Mouse (Mus musculus) adrenal gland, adult 2 months (tissue): ENCODE data around the gene Cops7b. TPM values are rescaled to one million over a fixed set of nuclear protein-coding genes. Genes with fewer than 3 reads are reported as not detected.

Source experiments
- DNase-seq: peaks from one replicate; pipeline ENCODE4 v3.0.0; 2021
- polyA plus RNA-seq: library from polyadenylated mRNA; depleted of rRNA; stranded (reverse); fragments of >200 nt; gene quantifications from 2 replicates; pipeline ENCODE4 v1.2.3, GENCODE M21; 2012
- total RNA-seq, 2 experiments: library from RNA; stranded (reverse); gene quantifications; 2 replicates each; pipeline ENCODE4 v1.2.3; 2021

Cops7b gene
- total and polyA plus RNA-seq, 3 experiments: 9.8 to 18.0 (median 10.2) TPM

DNA sequence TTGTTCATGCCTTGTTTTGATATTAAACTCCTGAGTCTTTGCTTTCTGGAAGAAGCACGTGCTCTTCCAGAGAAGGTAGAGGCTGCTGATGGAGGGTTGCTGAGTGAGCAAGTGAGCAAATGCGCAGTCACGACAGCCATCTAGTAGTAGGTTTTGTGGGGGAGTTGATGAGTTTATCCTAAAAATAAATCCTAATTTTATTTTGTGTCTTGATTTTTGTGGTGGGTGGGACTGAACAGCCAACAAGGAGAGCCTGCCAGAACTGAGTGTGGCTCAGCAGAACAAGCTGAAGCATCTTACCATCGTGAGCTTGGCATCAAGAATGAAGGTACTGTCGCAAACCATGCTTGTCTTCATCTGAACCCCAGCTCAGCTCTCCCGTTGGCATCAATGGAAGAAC is 13.8 kb downstream of the Cops7b start:
- no peak for DNase-seq

DNA sequence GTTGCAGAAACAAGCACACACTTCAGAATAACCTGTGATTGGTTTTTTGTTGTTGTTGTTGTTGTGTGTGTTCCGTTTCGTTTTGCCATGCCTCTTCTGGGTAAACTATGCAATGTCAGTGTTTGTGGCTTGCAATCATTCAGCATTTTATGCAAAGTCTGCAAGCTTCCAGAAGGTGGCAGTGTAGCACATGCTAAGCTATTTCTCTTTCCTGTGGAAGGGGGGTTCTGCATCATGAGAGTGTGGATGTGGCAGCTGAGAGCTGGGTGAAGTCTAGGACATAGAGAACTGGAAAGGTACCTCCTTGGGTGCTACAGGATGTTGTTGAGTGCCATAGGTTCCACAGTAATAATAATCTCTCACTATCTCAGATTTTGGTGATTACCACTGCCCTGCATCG is 15.8 kb downstream of the Cops7b start:
- DNase-seq: no peak

DNA sequence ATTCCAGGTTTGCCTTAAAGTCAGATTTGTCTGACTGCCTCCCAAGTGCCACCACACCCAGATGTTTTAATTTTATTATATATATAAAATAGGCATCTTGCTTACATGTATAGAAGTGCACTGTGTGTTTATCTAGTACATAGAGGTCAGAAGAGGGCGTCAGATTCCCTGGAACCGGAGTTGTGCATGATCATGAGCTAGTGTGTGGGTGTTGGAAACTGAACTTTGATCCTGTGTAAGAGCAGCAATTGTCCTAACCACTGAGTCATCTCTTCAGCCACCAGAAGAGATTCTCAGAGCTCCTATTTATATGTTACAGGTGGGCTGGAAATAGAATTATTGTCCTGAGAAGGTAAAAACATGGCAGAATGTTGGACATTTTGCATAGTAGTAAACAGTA is 17.4 kb downstream of the Cops7b start:
- DNase-seq: no peak

DNA sequence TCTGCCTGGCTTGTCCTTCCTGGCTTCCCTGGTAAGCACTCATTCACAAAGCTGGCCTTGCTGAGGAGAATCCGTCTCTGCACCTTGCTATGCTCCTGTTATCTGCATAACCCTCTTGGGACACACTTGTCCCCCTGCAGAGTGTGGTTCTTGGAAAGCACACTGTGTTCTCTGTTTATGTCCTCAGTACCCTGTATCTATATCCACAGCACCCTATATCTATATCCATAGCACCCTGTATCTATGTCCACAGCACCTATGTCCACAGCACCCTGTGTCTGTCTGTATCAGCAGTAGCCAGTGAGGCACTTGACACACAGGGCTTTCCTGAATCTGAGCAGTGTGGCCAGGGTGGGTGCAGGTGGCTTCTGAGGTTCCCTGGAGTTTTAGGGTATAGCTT is 28.2 kb downstream of the Cops7b start:
- DNase-seq: no peak

DNA sequence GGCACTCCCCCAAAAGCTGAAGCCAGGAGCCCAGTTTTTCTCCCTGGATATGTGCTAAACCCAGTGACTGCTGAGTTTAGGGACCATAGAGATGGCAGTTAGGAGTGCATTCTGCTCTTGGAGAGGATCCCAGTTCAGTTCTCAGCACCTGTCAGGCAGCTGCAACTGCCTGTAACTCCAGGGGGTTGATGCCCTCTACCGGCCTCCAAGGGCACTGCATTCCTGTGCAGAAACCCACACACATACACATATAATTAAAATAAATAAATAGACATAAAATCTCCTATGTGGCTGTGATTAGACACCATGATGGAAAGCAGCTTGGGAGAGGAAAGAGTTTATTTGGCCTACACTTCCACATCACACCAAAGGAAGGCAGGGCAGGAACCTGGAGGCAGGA is 29.4 kb downstream of the Cops7b start:
- no peak for DNase-seq

DNA sequence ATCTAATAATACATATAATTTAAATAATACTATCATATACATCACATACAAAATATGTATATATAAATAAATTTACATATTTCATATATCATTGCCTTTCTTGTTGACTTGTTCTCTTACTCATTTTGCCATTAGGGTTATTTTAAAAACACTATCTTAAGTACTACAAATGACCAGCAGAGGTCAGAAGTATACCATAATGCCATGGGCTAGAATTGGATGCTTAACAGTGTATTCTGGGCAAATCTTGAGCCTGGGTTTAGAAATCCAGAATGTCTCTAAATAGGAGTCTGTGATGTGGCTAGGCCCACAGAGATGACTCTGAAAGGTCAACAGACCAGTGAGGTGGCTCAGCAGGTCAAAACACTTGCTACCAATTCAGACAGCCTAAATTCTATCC is 31.6 kb downstream of the Cops7b start:
- DNase-seq: no peak

DNA sequence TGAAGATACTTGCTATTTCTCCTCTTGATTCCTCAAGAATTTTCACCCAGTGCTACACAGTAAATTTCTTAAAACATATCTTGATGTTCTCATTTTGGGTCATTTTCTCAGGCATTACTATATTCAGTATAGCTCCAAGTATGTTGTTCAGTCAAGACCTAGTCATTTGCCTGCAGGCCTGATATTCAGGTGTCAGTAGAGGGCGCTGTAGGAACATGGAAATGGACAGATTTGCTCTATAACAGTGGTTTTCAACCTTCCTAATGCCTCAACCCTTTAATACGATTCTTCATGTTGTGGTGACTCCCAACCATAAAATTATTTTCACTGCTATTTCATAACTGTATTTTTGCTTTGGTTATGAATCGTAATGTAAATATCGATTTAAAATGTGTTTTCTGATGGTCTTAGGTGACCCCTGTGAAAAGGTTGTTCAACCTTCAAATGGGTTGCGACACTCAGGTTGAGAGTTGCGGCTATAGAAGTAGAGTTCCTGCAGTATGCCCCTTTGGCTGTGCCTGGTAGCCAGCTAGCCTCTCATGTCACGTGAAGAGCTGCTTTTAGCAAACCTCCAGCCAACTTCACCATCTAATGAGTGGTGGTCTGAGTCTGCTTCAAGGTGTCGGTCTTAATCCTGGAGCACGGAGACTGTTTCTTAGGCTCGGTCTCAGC is 35.9 kb downstream of the Cops7b start:
- DNase-seq: peak; percentile 78

DNA sequence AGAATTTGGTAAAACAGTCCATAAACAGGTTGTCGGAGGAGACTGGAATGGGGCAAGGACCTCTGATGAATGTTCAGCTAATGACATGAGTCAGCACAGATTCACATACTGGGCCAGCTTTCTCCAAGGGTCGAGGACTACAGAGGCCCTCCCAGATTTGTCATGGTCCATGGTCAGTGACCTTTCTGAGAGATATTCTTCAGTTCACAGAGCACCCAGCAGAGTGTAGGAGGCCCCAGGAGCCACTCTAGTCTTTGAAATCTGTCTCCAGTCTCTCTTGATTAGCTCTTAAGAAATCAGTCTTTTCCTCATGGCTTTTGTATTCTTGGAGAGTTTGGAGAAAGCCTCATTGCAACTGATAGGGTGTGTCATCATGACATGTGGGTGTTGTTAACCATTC is 39.6 kb downstream of the Cops7b start:
- DNase-seq: peak; percentile 74

DNA sequence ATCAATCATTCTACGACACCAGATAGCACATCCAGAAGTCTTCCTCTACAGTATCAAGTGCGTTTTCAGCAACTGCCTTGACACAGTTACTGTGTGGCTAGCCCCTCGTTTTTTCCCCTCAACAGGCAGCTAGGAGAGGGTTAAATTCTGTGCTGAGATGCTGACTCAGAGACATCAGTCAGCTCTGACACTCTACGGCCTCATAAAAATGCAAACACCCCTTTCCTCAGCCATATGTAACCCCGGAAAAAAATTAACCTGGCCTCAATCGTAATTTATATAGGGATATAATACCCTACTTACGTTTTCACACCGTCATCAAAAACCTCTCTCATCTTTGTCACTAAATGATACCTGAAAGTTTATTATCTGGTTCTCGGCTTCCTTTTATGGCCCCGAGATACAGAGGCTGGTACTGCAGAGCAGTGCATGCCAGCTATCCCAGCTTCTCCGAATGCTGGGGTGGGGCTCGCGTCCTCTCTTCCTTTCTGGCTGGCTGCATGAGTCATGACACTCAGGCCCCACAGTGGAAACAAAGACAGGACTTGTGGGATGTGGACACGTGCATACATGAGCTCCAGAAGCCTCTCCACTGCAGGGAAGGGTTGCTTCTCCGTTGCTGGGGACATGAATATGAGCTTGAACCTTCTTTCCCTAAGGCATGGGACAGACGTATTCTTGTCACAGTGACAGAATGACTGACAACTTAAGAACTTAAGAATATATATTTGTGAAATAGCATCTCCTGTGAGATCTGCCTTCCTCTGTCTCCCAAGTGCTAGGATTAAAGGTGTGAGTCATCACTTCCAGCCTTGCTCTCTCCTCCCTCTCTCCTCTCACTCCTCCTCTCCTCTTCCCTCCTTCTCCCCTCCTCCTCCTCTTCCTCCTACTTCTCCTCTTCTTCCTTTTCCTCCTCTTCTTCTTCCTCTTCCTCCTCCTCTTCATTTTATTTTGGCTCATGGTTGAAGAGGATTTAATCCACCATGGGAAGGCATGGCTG is 40.6 kb downstream of the Cops7b start:
- peak; percentile 50 for DNase-seq

DNA sequence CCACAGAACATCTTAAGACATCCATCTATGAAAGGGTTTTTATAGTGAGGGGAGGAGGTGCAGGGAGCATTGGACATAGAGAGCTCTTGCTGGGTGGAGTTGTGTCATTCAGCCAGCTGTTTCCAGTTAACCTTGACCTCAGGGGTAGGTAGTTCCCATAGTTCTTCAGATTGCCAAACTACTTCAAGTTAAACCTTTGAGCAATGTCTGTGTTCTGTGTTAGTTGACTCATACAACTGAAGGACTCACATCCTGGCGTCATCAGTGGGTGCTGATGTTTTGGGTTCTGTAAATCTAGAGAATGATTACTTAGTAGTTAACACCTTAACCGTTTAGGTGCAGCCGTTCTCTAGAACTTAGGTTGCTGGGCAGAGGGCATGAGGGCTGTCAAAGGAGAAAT is 45.6 kb downstream of the Cops7b start:
- peak; percentile 70 for DNase-seq

DNA sequence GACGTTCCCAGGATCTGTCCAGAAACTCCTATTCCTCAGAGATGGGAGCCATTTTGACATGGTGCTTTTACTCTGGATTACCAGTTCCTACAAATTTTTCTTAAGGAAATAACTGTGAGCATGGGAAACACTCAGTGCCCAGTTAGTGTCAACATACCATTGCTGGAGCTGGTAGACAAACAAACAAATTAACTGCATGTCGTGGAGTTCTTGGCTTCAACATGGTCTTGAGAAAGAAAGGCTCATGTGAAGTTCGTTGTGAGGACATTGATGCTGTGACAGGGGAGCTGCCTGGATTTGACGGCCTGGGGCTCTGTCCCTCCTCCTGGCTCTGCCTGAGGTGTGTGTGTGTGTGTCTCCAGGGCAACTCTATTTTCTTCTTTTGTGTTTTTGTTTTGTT is 47.2 kb downstream of the Cops7b start:
- no peak for DNase-seq

DNA sequence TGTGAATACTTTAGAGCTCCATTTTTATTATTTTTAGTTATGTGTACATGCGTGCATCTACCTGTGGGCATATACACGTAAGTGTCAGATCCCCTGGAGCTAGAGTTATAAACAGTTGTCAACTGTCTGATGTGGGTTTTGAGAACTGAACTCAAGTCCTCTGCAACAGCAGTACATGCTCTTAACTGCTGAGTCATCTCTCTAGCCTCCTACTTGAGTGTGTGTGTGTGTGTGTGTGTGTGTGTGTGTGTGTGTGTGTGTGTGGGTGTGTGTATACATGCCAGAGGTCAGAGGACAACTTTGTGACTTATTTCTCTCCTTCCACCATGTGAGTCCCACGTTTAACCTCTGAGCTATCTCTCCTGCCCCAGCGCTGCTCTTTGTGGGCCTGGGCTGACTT is 47.8 kb downstream of the Cops7b start:
- no peak for DNase-seq

DNA sequence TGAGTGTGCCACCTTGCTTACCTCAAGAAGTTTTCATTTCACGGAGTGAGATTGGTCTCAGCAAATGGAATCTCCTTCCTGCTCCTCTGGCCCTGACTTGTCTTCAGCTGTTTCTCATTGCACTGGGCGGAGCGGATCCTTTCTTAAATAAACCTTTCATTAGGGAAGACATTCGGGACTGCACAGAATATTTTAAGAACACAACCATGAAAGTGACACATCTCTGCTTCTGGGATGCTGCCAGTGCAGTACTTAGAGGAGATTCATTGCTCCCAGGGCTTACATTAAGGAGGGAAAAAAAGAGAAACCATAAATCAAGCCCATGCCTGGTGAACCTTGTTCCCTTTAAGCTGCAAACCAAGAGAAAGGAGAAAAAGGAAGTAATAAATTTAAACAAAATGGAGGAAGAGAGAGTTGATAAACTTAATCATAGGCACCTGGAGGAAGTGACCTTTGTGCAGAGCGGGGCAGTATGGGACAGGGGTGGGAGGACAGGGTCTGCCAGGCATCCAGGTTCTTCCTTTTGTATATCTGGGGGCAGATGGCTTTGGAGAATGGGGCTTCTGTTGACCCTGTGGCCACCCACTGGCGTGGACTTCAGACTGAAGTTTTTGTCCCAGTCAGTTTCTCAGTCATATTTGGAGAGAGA is 50.2 kb downstream of the Cops7b start:
- DNase-seq: no peak

DNA sequence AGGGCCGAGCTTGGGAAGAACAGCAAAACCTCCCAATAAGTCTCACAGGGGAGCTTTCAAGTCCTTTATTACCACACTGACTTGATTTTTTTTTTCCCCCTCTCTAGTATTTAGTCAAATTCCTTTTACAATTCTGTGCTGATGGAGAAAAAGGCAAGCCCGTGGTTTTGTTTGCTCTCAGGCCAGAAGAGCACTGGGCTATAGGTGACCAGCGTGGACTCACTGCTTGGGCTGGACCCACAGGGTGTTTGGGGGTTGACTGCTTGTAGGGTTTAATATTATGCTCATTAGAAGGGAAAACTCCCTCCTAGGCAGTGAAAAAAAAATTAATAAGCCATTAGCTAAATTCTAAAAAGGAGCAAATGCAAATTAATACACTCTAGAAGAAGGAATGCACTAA is 50.7 kb downstream of the Cops7b start:
- no peak for DNase-seq

DNA sequence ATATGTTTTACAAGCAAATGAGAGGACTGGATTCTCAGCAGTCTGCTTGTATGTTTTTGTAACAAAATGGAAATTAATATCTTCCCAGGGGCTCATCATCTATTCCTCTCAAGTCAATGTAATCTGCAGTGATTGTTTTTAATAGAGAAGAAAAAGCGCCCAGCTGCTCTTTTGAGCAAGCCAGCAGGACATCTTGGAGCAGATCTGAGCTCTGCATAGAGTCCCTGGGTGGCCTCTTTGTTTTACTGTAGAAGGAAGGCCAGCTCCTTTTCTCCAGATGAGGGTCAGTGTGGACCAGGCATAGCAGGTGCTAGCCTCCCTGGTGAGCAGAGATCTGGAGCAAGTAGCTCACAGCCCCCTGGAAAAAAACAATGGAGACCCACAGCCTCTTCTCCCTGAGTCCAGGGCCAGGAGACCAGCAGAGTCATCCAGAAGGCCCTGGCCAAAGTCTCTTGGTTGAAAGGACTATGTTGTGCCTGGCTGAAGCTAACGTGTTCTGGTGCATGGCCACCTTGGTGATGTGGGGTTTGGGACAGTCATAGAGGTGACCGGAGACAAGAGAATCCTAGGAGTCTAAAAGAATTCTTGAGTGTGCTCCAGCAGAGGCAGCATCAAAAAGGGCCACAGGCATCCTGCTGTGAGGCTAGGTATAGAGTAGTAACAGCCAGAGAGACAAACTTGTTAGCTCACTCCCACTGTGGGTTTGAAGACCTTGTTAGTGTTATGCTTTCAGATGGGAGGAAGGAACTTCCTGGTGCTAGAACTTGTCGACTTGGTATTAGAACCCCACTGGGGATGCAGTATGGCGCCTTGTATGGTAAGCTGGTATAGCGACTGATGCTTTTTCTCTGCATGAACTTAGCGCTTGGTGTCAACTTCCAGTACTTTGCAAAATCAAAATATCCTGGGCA is 51.4 kb downstream of the Cops7b start:
- DNase-seq: no peak

DNA sequence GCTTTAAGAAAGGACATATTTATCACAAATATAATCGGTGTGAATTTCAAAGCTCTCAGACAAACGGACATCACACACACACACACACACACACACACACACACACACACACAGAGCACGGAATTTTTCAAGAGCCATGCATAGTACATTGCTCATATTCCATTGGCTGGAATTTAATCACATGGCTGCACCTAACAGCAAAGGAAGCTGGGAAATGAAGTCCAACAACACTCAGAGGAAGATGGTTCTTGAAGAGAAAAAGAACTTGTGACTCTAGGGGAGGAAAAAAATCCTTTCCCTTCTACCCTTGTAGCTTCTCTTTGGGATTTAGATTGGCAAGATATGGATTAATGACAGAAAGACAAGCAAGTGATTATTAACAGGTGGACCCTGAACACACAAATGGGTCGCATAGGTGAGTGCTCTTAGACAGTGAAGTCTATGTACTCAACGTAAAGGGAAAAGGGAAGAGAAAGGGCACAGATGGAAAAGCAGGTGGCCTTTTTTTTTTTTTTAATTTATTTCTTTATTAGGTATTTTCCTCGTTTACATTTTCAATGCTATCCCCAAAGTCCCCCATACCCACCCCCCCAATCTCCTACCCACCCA is 52.2 kb downstream of the Cops7b start:
- no peak for DNase-seq

DNA sequence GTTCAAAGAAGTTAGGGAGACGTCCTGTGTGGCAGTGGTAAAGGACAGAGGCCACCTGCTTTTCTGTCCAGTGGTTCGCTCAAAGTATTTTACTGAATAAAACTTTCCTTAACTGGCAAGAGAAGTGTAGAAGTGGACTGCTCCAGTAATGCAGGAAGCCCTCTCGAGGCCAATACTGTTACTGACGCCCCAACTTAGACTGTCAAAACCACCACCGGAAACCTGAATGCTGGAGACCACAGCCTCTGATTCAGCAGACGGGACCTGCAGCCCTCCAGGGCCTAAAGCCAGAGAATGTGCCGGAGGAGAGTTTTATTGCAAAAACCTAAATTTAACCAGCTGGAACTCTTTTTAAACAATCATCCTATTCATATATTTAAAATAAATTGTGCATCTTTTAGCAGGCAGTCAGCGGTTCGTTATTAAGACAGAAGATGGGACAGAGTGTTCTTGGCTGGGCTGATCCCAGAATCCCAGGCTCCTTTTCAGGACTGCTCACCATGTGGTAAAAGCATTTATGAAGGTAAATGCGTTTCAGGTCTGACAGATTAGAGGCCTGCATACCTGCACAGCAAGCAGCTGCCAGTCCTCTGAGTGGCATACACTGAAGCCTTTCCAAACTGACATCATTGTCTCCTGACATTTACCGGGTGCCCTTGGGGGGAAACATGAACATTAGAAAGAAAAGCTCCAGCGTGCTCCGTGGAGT is 60.6 kb downstream of the Cops7b start:
- no peak for DNase-seq

DNA sequence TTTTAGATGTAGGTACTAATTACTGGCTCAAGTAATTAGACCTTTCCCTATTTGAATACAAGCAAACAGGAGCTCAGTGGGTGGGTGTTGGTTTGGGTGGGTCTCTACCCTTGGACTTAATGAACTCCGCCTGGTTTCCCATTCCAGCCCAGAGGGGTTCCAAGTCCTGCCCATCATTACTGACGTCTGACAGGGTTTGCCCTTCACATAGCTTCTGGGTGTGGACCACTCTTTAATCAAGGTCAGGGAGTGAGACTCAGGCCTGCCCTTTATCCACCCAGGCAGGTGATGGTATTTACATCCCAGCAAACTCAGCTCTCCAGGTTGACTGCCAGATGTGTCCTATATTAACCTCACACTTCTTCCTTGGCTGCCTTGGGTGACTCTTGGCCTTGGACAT is 64.8 kb downstream of the Cops7b start:
- DNase-seq: no peak

DNA sequence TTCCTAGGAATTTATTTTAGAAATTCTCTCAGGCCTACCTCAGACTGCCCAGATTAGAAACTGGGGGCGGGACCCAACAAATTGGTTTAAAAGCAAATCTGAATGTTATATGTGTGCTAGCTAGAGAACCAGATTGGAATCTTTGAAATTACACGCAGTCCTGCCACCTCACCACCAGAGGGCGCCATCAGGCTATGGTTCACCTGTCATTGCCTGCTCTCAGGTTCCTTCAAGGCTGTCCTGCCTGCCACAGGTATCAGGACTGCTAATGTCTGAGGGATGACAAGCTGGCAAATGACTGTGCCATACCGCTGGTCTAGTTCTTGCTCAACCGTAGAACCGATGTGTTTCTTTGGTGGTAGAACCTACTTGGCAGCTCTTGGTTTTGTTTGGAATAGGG is 67.6 kb downstream of the Cops7b start:
- peak; percentile 54 for DNase-seq

DNA sequence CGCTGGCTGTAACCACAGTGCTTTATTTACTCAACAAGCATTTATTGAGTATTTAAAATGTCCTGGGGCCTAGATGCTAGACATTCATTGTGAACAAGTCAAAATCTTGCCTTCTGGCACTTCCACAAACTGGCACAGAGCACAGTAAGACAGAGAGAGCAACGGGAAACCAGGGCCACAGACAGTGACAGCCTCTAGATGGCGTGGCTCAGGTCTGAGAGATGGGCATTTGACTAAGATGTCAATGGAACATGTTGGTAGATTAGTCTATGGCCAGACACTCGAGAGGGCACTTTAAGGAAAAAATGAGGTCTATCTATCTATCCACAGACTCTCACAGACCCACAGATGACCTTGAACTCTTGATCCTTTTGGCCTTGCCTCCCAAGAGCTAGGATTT is 70.0 kb downstream of the Cops7b start:
- DNase-seq: no peak

DNA sequence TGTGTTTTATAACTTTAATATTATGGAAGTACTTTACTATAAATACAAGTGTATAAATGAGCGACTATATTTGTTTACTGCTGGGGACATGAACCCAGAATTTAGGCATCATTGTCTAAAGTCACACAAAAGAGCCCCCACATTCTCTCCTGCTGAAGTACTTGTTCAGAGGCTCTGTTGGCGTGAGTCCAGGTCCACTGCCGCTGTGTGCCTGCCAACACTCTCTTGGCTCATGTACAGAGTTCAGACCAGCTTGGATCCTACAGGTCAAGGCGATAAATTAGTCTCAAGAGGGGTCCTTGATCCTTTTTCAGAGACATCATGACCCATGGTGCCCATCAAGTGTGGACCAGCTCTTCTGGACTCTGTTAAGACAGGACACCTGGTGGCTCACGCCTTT is 74.4 kb downstream of the Cops7b start:
- DNase-seq: peak; percentile 48
